Mouse (Mus musculus): ENCODE data around the gene Supt3. TPM values are rescaled to one million over a fixed set of nuclear protein-coding genes. Genes with fewer than 3 reads are reported as not detected.

The Supt3 gene
- polyA plus RNA-seq, 1 experiment from 2014 or later = 22.2 TPM

DNA sequence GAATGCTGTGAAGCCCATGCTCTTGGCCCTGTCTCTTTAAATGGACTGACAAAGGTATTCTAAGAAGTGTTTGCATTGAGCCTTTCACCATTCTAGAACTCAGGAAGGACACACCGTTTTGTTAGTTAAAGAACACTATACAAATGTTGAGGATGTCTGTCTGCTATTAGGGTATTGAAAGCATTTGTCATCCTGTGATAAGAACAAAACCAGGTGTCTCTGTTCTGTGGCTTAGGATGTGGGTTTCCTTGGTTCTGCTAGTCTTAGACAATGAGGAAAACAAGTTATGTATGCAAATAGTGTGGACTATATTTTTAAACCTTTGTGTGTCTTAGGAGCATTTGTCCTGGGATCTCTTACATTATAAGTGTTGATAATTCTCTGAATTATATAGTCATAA lies 116.6 kb downstream of the Supt3 start:
- ATAC-seq (ENCODE audit: low FRiP score) = no peak
- 70% methylated on average over 1 of the region's 1 CpGs for WGBS

DNA sequence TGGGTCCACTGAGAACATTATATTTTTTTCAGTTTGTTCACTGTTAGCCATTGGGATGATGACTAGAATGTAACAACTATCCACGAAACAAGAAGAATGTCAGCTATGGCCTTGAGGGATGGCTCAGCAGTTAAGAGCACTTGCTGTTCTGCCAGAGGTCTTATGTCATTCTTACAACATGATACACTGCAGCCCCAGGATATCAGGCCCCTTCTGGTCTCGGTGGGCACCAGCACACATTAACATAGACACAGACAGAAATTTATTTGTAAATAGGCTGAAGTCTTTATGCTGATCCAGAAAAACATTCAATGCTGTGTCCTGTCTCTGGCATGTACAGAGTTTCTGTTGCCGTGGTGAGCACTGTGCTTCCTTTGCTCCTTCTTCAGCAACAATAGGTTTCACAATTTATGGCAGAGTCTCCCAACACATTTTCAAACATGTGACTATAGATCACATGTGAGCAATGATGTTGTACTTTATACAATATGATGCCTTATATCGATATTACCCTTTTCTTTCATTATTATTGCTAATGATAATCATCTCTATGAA lies 166.7 kb downstream of the Supt3 start:
- no peak overlapping the region for H3K4me2 ChIP-seq
- H3K9ac ChIP-seq = no peak overlapping the region
- no peaks in the 10 kb centered on the region for H3K36me3 ChIP-seq
- H3K27ac ChIP-seq = no peak overlapping the region
- H3K4me1 ChIP-seq (replicated peaks) = no peaks in the 10 kb centered on the region
- ATAC-seq (ENCODE audit: low FRiP score) = no peak
- H3K27me3 ChIP-seq = no peaks in the 10 kb centered on the region
- H3K9me3 ChIP-seq = no peaks in the 10 kb centered on the region
- 69% methylated on average over 4 of the region's 4 CpGs for WGBS
- no peak overlapping the region for H3K4me3 ChIP-seq

More for the DNA sequence above, 116.6 kb downstream of the Supt3 start:
- Histone ChIP-seq H3K4me2 (no peak overlapping the region), H3K9ac (no peak overlapping the region), H3K9me3 (no peaks in the 10 kb centered on the region), H3K36me3 (no peaks in the 10 kb centered on the region), H3K27me3 (no peaks in the 10 kb centered on the region), H3K4me3 (no peak overlapping the region), H3K27ac (no peak overlapping the region), H3K4me1 (replicated peaks) (no peaks in the 10 kb centered on the region)

DNA sequence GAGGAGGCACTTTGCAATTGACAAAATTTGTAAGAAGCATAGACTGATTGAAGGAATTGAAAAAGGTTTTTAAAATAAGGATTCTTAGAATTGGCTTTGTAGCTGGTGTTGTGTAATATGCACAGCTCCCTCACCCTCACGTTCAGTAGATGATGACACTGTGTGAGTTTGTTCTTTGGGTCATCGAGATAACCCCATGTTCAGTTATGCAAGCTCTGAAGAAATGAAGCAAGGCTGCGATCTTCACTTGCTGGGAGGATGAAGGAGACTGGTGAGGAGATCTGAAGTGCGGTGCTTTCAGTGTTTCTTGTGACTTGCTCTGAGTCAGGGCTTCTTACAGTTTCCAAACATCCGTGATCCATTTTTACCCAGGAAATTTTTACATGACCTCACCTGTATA lies 168.4 kb downstream of the Supt3 start:
- WGBS = 97% methylated on average over 5 of the region's 5 CpGs
- Histone ChIP-seq H3K27me3 (no peaks in the 10 kb centered on the region), H3K36me3 (no peaks in the 10 kb centered on the region), H3K4me2 (no peak overlapping the region), H3K27ac (no peak overlapping the region), H3K4me3 (no peak overlapping the region), H3K4me1 (replicated peaks) (no peaks in the 10 kb centered on the region), H3K9ac (no peak overlapping the region), H3K9me3 (no peaks in the 10 kb centered on the region)
- ATAC-seq (ENCODE audit: low FRiP score) = no peak

GRCm38 (mm10) chr17:44948321-44948720 lies 171.4 kb downstream of the Supt3 start:
- over 99% methylated on average over 3 of the region's 3 CpGs for WGBS
- Histone ChIP-seq H3K27me3 (no peaks in the 10 kb centered on the region), H3K36me3 (no peaks in the 10 kb centered on the region), H3K27ac (no peak overlapping the region), H3K4me1 (replicated peaks) (no peaks in the 10 kb centered on the region), H3K9ac (no peak overlapping the region), H3K9me3 (no peaks in the 10 kb centered on the region), H3K4me3 (no peak overlapping the region), H3K4me2 (no peak overlapping the region)
- ATAC-seq (ENCODE audit: low FRiP score) = no peak

- no peak overlapping the region for H3K9ac ChIP-seq
- no peaks in the 10 kb centered on the region for H3K27me3 ChIP-seq
- WGBS = 87% methylated on average over 2 of the region's 2 CpGs
- no peak overlapping the region for H3K27ac ChIP-seq
- no peak for ATAC-seq (ENCODE audit: low FRiP score)
- H3K4me2 ChIP-seq = no peak overlapping the region
- no peaks in the 10 kb centered on the region for H3K4me1 ChIP-seq (replicated peaks)
- H3K4me3 ChIP-seq = no peak overlapping the region
- H3K36me3 ChIP-seq = no peaks in the 10 kb centered on the region
- no peaks in the 10 kb centered on the region for H3K9me3 ChIP-seq
Measured at GRCm38 (mm10) chr17:44956671-44957070, 179.7 kb downstream of the Supt3 start.

- no peaks in the 10 kb centered on the region for H3K9me3 ChIP-seq
- no peak for ATAC-seq (ENCODE audit: low FRiP score)
- H3K27ac ChIP-seq = no peak overlapping the region
- H3K4me1 ChIP-seq (replicated peaks) = no peaks in the 10 kb centered on the region
- no peak overlapping the region for H3K9ac ChIP-seq
- no peak overlapping the region for H3K4me2 ChIP-seq
- no peaks in the 10 kb centered on the region for H3K36me3 ChIP-seq
- WGBS = 71% methylated on average over 6 of the region's 6 CpGs
- no peak overlapping the region for H3K4me3 ChIP-seq
- no peaks in the 10 kb centered on the region for H3K27me3 ChIP-seq
Measured at GRCm38 (mm10) chr17:44963051-44963798, 186.3 kb downstream of the Supt3 start.

GRCm38 (mm10) chr17:44967186-44967585 lies 190.2 kb downstream of the Supt3 start:
- H3K4me2 ChIP-seq = no peak overlapping the region
- H3K27me3 ChIP-seq = no peaks in the 10 kb centered on the region
- no peaks in the 10 kb centered on the region for H3K4me1 ChIP-seq (replicated peaks)
- no peak for ATAC-seq (ENCODE audit: low FRiP score)
- no peak overlapping the region for H3K27ac ChIP-seq
- no peak overlapping the region for H3K9ac ChIP-seq
- 80% methylated on average over 1 of the region's 1 CpGs for WGBS
- no peaks in the 10 kb centered on the region for H3K9me3 ChIP-seq
- H3K4me3 ChIP-seq = no peak overlapping the region
- H3K36me3 ChIP-seq = no peaks in the 10 kb centered on the region

DNA sequence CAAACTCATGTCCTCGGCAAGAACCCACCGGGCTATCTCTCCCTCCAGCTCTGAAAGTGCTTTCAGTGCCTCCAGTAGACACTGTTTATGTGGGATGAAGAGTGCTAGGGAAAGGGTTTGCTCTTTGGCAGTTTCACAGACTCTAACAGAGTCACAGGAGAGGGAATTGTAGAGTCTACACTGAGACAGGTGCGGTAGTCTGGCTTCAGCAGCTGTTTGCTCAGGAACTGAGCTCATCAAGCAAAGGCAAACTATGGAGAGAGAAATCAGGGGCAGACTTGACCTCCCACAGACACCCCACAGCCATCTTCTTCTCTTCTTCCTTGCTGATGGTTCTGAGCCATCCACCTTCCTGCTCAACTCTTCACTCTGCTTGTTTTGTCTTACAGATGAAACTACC lies 193.3 kb downstream of the Supt3 start:
- Histone ChIP-seq H3K4me2 (no peak overlapping the region), H3K9me3 (no peaks in the 10 kb centered on the region), H3K36me3 (no peaks in the 10 kb centered on the region), H3K9ac (no peak overlapping the region), H3K27ac (no peak overlapping the region), H3K4me1 (replicated peaks) (no peaks in the 10 kb centered on the region), H3K4me3 (no peak overlapping the region), H3K27me3 (no peaks in the 10 kb centered on the region)
- ATAC-seq (ENCODE audit: low FRiP score) = no peak
- 91% methylated on average over 3 of the region's 3 CpGs for WGBS

DNA sequence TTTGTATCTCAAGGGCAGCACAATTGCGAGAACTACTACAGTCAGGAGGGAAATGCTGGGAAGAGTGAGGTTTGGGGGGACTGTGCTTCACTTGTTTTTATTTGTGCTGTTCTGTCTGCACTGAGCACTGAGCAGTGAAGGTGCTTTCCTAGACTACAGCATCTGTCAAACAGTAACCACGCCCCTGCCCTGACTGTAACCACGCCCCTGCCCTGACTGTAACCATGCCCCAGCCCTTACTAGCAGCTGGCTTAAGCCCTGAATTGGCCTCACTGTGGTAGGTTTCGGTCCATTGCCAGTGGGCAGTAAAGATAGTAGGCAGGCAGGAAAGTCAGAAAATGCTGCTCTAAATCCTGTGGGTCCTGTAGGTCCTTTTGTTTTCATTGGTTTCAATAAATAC lies 196.5 kb downstream of the Supt3 start:
- WGBS = 58% methylated on average over 4 of the region's 4 CpGs
- H3K36me3 ChIP-seq = no peaks in the 10 kb centered on the region
- ATAC-seq (ENCODE audit: low FRiP score) = no peak

GRCm38 (mm10) chr17:44977690-44978089 lies 200.7 kb downstream of the Supt3 start:
- ATAC-seq (ENCODE audit: low FRiP score) = no peak
- WGBS = 91% methylated on average over 2 of the region's 2 CpGs
- no peaks in the 10 kb centered on the region for H3K36me3 ChIP-seq
- no peaks in the 10 kb centered on the region for H3K4me1 ChIP-seq (replicated peaks)
- no peak overlapping the region for H3K27ac ChIP-seq
- no peak overlapping the region for H3K4me3 ChIP-seq
- H3K9me3 ChIP-seq = no peaks in the 10 kb centered on the region
- H3K27me3 ChIP-seq = no peaks in the 10 kb centered on the region
- H3K9ac ChIP-seq = no peak overlapping the region
- H3K4me2 ChIP-seq = no peak overlapping the region

More for the DNA sequence above, 196.5 kb downstream of the Supt3 start:
- Histone ChIP-seq H3K27ac (no peak overlapping the region), H3K4me2 (no peak overlapping the region), H3K4me3 (no peak overlapping the region), H3K27me3 (no peaks in the 10 kb centered on the region), H3K9me3 (no peaks in the 10 kb centered on the region), H3K9ac (no peak overlapping the region), H3K4me1 (replicated peaks) (no peaks in the 10 kb centered on the region)

DNA sequence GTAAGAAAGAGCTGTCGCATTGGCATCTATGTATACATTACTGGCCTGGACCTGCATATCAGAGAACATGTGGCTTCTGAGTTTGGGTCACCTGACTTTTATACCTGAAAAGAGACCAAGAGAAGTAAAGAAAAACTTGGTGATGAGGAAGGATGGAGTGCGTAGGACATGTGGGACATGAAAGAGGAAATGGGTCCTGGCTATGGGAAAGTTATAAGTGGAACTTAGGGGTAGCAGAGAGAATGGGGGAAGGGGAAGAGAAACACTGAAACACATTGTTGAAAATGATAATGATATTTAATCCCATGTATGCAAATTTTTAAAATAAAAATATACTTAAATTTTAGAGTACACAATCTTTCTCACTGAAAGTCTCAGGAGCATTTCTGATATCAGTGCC lies 211.0 kb downstream of the Supt3 start:
- WGBS = 95% methylated on average over 2 of the region's 2 CpGs
- Histone ChIP-seq H3K4me3 (no peak overlapping the region), H3K27me3 (no peaks in the 10 kb centered on the region), H3K9ac (no peak overlapping the region), H3K36me3 (no peaks in the 10 kb centered on the region), H3K4me2 (no peak overlapping the region), H3K27ac (no peak overlapping the region), H3K9me3 (no peaks in the 10 kb centered on the region), H3K4me1 (replicated peaks) (no peaks in the 10 kb centered on the region)
- ATAC-seq (ENCODE audit: low FRiP score) = no peak

DNA sequence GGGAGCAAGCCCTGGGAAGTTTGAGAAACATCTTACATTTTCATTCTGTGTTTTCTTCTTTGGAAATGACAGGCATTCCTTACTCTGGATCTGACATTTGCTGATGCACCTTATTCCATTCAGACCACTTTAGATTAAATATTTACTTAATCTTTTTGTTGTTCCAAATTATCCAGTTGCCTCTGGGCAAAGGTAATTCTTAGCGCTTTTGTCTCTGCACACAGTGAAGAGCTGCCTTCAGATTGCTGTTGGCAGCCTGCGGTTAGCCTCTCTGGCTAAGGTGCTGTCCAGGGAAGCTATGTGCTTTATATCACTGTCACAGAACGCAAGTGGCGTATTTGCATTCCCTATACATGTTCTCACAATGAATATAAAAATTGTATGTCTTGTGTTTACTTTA lies 226.4 kb downstream of the Supt3 start:
- Histone ChIP-seq H3K4me1 (replicated peaks) (no peaks in the 10 kb centered on the region), H3K27me3 (no peaks in the 10 kb centered on the region), H3K27ac (no peak overlapping the region), H3K4me3 (no peak overlapping the region), H3K9ac (no peak overlapping the region), H3K36me3 (no peaks in the 10 kb centered on the region), H3K9me3 (no peaks in the 10 kb centered on the region), H3K4me2 (no peak overlapping the region)
- 82% methylated on average over 4 of the region's 4 CpGs for WGBS
- ATAC-seq (ENCODE audit: low FRiP score) = no peak

GRCm38 (mm10) chr17:45004477-45005170 lies 227.7 kb downstream of the Supt3 start:
- no peak for ATAC-seq (ENCODE audit: low FRiP score)
- H3K27me3 ChIP-seq = no peaks in the 10 kb centered on the region
- no peaks in the 10 kb centered on the region for H3K36me3 ChIP-seq
- H3K9me3 ChIP-seq = no peaks in the 10 kb centered on the region
- H3K4me2 ChIP-seq = no peak overlapping the region
- no peak overlapping the region for H3K9ac ChIP-seq
- H3K4me1 ChIP-seq (replicated peaks) = no peaks in the 10 kb centered on the region
- WGBS = 93% methylated on average over 13 of the region's 13 CpGs
- no peak overlapping the region for H3K4me3 ChIP-seq
- no peak overlapping the region for H3K27ac ChIP-seq

Data from hindbrain, embryonic 13.5 days (tissue).